Mouse (Mus musculus): ENCODE data around the gene Fry.

Fry gene

DNA sequence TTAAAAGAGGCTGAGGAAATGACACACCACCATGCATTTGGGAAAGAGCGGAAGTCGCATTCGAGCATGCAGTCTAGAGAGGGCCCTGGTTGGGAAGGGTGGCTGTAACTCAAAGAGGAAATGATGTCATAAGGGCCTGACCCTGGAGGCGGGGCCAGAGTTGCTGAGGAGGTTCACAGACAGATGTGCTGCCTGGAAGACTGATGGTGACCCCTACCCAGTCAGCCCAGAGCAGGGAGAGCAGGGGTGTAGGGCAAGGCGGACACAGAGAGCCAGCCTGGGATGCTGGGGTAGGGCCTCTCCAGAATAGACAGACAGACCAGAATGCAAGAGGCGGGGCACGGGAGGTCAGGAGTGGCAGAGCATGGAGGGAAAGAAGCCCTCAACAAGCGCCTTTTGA is 290.5 kb downstream of the Fry start:
- no peak for DNase-seq

DNA sequence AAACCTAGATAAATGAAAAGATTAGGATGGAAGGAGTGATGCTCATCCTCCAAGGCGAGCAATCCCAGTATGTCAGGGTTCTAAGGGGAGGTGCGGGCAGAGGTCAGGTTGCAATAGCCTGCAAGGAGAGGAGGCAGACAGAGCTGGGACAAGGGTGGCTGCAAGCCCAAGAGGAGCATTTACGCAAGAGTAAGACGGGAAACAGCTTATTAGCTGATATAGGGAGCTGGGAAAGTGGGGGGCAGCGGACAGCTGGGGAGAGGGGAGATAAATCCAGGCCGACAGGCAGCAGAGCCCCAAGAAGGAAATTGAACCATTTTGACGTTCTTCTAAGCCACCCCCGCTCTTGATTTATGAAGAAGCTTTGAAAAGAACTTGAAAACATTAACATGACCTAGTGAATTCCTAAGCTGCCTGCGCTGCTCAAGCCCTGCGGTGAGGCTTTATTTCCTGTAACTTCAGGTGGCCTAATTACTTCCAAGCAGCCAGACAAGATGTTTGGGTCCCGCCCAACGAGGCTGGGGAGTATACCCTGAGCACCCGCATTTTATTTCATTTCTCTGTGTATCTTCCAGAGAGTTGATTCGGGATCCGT is 291.1 kb downstream of the Fry start:
- DNase-seq = no peak

DNA sequence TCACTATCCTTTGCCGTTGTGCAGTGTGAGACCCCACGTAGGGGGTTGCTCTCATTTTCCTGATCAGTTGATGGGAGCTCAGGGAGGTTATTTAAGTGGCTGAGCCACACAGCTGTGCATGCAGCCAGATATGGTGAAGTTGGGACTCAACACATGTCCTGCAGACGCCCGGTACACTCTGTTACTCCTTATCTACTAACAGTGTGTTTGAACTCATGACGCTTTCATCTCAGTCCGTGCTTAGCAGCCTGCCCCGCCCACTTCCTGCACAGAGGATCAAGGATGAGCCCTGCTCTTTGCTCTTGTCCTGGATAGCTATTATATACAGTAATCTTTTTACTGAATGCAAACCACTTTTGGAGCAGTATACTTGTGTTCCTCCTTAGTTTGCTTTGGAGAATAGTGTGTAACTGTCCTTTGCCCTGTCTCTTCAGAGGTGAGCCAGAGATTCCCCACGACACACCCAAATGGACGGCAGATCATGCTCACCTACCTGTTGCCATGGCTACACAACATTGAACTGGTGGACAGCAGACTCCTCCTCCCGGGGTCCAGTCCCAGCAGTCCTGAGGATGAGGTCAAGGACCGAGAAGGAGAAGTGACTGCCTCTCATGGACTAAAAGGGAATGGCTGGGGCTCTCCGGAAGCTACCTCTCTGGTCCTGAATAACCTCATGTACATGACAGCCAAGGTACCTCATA is 294.5 kb downstream of the Fry start:
- DNase-seq = no peak

DNA sequence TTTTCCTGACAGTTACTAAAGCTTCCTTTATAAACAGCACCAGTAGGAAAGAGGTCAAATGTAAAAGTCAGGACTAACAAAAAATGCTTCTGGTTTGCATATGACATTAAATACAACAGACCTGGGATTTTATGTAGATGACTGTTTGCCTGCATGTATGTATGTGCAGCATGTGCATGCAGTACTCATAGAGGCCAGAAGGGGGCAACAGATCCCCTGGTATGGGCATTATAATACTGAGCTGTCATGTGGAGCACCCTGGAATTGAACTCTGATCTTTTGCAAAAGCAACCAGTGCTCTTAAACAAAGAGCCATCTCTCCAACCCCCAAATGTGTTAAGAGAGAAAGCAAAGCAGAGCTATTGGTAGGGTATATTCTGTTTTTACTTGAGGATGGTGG is 296.4 kb downstream of the Fry start:
- peak; percentile 7 to 13 for DNase-seq

DNA sequence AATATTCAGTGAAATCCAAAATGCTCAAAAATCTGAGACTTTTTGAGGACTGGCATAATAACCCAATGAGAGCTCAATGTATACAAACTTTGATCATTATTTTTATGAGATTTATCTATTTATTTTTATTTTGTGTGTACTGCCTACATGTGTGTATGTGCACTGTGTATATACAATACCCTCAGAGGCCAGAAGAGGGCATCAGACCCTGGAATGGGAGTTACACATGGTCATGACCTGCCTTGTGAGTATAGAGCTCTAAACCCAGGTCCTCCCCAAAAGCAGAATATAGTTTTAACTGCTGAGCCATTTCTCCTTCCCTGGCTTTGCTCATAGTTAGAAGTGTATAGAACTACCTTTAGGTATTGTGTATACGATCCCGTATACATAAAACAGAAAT is 298.8 kb downstream of the Fry start:
- DNase-seq = no peak

- no peak for DNase-seq
Observed at GRCm38 (mm10) chr5:150418035-150418434, 299.6 kb downstream of the Fry start.

GRCm38 (mm10) chr5:150425038-150425437 is 306.6 kb downstream of the Fry start:
- DNase-seq = no peak

- peak; percentile 50 to 68 for DNase-seq
Observed at GRCm38 (mm10) chr5:150426595-150426994, 308.1 kb downstream of the Fry start.

GRCm38 (mm10) chr5:150431286-150431685 is 312.8 kb downstream of the Fry start:
- peak; percentile 72 to 74 for DNase-seq

- DNase-seq = no peak
Observed at GRCm38 (mm10) chr5:150432960-150433359, 314.5 kb downstream of the Fry start.

GRCm38 (mm10) chr5:150436629-150437389 is 318.4 kb downstream of the Fry start:
- DNase-seq = no peak

DNA sequence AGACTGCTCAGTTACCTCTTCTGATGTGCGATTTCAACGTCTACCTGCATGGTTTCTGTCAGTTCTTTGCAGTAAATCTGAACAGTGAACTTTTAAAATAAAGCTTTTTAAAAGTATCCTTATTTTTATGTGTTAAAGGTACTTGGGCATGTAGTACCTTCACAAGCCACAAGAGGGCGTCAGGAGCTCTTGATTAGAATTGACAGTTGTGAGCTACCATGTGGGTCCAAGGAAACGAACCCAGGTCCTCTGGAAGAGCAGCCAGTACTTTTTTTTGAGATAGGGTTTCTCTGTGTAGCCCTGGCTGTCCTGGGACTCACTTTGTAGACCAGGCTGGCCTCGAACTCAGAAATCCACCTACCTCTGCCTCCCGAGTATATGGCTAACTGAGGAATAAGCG is 323.2 kb downstream of the Fry start:
- peak; percentile 66 for DNase-seq

DNA sequence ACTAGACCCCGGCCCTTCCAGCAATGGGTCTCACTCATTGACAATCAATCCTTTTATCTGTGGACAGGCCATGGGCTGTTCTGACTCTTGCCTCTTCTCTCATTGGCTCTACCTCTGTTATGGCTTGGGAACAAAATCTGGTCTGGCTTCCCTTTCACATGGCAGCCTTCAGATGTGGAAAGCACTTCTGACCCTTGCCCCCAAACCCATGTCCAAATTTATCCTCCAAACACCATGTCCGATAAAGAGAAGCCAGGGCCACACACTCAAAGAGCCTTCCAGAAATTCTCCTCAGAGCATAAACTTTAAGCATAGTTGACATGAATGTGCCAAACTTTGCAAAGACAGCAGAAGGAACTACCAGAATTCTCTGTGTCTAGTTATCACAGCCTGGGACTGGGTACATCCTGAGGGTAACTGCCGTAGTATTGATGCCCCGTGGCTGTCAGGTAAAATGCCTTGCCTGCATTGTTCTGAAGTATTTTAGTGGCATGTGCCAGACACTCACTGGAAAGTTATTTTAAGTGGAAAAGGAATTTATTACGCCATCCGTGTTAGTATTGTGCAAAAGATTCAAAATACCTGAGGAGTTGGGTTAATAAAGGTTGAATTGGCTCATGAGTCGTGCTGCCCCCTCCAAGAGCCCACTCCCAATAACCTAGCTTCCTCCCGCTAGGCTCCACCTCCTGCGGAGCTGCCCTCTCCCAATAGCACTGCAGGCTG is 333.0 kb downstream of the Fry start:
- DNase-seq = no peak

DNA sequence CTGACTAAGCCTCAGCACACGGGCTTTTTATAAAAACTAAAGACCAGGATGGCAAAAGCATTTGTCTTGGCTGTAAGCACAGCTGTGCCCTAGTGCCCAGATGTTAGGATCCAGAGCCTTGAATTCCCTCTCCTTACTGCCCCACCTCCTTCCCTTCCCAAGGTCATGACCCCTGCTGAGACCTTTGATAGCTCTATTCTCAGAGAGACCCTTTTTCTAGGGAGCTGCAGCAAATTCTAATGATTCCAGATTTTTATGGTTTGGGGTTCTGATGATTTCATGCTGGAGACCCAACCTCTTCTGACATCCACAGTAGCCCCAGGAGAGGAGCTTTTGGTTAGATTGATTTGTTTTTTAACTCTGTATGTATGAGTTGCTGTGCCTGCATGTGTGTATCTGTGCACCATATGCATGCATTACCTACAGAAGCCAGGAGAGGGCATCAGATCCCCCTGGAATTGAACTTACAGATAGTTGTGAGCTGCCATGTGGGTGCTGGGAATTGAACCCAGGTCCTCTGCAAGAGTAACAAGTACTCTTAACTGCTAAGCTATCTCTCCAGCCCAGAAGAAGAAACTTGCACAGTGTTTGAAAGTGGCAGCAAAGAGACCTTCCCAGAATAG is 333.7 kb downstream of the Fry start:
- no peak for DNase-seq

- no peak for DNase-seq
Observed at GRCm38 (mm10) chr5:150452671-150453070, 334.2 kb downstream of the Fry start.

DNA sequence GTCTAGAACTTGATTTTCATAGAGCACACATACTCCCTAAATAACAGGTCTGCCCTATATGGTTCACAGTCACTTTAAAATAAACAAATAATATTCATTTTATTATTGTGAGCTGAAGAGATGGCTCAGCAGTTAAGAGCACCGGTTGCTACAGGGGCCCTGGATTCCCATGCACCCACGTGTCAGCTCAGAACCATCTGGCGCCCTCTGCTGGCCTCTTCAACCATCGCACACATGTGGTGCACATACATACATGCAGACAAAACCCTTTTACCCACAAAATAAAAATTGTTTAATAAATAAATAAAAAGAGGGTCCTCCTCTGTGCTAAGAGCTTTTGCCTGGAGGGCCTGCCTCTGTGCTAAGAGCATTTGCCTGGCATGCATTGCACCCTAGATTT is 335.0 kb downstream of the Fry start:
- peak; percentile 36 to 39 for DNase-seq

- DNase-seq = no peak
Observed at GRCm38 (mm10) chr5:150457165-150457903, 338.9 kb downstream of the Fry start.

DNA sequence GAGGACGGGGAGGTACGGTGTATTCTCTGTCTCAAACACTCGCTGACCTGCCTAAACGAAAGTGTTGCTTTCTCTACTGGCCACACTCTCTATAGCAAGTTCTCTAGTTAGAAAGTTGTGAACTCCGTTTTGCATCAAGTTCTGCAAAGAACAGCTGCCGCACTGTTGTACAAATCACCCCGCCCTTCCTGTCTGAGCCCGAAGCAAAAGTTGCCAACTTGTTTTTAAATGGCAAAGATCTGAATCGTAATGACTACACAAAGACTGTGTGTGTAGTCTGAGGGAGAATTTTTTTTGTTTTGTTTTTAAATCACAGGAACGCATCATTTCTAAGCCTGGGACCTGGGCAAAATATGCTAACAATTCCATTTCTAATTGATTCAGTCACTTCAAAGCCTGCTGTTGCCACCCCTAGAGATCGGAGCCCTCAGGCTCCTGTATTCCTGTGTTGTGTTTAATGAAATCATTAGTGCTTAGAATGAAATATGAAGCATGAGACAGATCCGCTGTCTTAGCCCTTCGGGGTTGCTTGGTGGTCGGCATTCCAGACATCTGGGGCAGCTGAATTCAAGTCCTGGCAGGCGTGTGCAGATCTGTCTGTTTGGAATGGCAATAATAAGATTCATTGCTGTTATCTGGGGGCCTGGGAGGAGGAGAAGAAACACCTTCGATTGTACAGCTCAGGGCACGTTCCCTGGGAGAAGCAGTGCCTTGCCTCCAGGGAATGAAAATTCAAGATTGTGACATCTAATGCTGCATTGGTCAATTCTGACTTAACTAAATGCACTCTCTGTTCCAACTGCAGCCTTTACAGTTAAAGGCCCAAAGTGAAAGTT is 339.7 kb downstream of the Fry start:
- no peak for DNase-seq

DNA sequence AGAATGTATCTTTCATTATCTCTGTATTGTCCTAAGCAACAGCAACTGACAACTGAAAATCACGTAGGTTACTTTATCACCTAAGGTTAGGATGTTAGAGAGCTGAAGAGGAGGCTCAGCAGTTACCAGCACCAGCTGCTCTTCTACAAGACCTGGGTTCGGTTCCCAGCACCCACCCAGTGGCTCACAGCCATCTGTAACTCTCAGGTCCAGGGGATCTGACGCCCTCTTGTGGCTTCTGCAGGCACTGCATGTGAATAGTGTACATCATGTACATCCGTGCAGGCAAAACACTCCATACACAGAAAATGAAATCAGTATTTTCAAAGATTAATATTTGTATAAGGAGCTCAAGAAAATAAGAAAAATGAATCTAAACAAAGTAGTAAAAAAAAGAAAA is 341.4 kb downstream of the Fry start:
- DNase-seq = peak; percentile 33 to 39

- no peak for DNase-seq
Observed at GRCm38 (mm10) chr5:150464721-150465120, 346.3 kb downstream of the Fry start.

DNA sequence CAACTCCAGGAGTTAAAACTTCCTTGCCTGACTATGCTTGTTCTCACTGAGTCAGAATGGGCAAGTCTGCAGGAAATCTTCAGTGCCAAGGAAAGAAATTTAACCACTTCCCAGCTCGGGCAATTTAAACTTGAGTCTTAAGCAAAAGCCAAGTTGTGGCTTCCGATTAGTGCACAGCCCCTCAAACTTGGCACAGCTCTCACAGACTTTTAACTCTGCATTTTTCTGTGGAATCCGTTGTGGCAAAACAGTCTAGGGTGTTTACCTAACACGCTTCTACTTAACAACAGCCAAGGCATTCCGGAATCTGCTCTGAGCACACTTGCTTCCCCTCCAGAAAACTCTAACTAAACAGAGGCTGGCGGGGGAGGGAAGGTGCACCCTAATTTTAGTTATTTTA is 346.8 kb downstream of the Fry start:
- DNase-seq = no peak
